Mouse (Mus musculus) heart, postnatal 4 days (tissue): ENCODE measurements around the gene Ubald2. TPM values are rescaled to one million over a fixed set of nuclear protein-coding genes. Genes with fewer than 3 reads are reported as not detected.
"Not testable (repeated sequence)": the region's sequence is repeated elsewhere in the genome, so short reads cannot be mapped to it uniquely, and the experiment has no call there.

Experiments used
- DNase-seq: peaks from one replicate; pipeline ENCODE4 v3.0.0; 2021
- total RNA-seq, 2 experiments: library from RNA; stranded (reverse); gene quantifications; 2 replicates each; pipeline ENCODE4 v1.2.3; 2021

The Ubald2 gene
- total RNA-seq, 2 experiments from 2014 or later, result 52.8 to 55.5 TPM

- DNase-seq, result peak; percentile 94
Measured at GRCm38 (mm10) chr11:116463833-116464232, 29.9 kb downstream of the Ubald2 start.

- DNase-seq, result no peak
Measured at GRCm38 (mm10) chr11:116466141-116466540, 32.2 kb downstream of the Ubald2 start, which contains the start of gene Qrich2. TSS of gene Qrich2 (minus strand) at chr11:116466241.

- DNase-seq, result not testable (repeated sequence)
Measured at GRCm38 (mm10) chr11:116468338-116468737, 34.4 kb downstream of the Ubald2 start.

GRCm38 (mm10) chr11:116470249-116470648 is 36.4 kb downstream of the Ubald2 start:
- DNase-seq, result no peak

GRCm38 (mm10) chr11:116470896-116471295 is 37.0 kb downstream of the Ubald2 start:
- DNase-seq, result peak; percentile 40

- peak; percentile 41 for DNase-seq
Measured at GRCm38 (mm10) chr11:116472275-116472674, 38.4 kb downstream of the Ubald2 start.

GRCm38 (mm10) chr11:116476041-116476440 is 42.1 kb downstream of the Ubald2 start:
- no peak for DNase-seq

- no peak for DNase-seq
Measured at GRCm38 (mm10) chr11:116476696-116477095, 42.8 kb downstream of the Ubald2 start.

- DNase-seq, result no peak
Measured at GRCm38 (mm10) chr11:116477160-116477759, 43.4 kb downstream of the Ubald2 start.

GRCm38 (mm10) chr11:116478978-116479377 is 45.1 kb downstream of the Ubald2 start:
- no peak for DNase-seq

- no peak for DNase-seq
Measured at GRCm38 (mm10) chr11:116479832-116480231, 45.9 kb downstream of the Ubald2 start.

- no peak for DNase-seq
Measured at GRCm38 (mm10) chr11:116480975-116481374, 47.1 kb downstream of the Ubald2 start.

GRCm38 (mm10) chr11:116481776-116482175 is 47.9 kb downstream of the Ubald2 start:
- no peak for DNase-seq

- no peak for DNase-seq
Measured at GRCm38 (mm10) chr11:116484261-116484660, 50.4 kb downstream of the Ubald2 start.

- DNase-seq, result no peak
Measured at GRCm38 (mm10) chr11:116488207-116488606, 54.3 kb downstream of the Ubald2 start.

Other genes with a start within 250 kb of the Ubald2 start
- 10 to 100 TPM; 32.7 to 39.6 TPM for gene Ten1, start 235.2 kb upstream of the Ubald2 start, total RNA-seq
- gene Acox1, start 235.0 kb upstream of the Ubald2 start, total RNA-seq, result 10 to 100 TPM; 70.3 to 73.3 TPM
- 1 to 10 TPM; 1.2 to 1.6 TPM for gene Evpl, start 196.0 kb upstream of the Ubald2 start, total RNA-seq
- 10 to 100 TPM; 60.5 to 61.7 TPM for gene Srp68, start 159.9 kb upstream of the Ubald2 start, total RNA-seq
- gene Galr2, start 153.2 kb upstream of the Ubald2 start, total RNA-seq, result not detected
- 10 to 100 TPM; 54.0 to 62.6 TPM for gene Exoc7, start 126.9 kb upstream of the Ubald2 start, total RNA-seq
- gene Foxj1, start 98.7 kb upstream of the Ubald2 start, total RNA-seq, result under 1 TPM in 1 of 2 experiments, not detected in 1; 0.23 TPM
- gene Rnf157, start 21.1 kb upstream of the Ubald2 start, total RNA-seq, result 10 to 100 TPM; 11.9 to 12.4 TPM
- gene Qrich2, start 32.1 kb downstream of the Ubald2 start, total RNA-seq, result under 1 TPM in 1 of 2 experiments, not detected in 1; 0.05 TPM
- gene Prpsap1, start 60.1 kb downstream of the Ubald2 start, total RNA-seq, result 10 to 100 TPM; 53.6 to 55.5 TPM
- gene Sphk1, start 96.8 kb downstream of the Ubald2 start, total RNA-seq, result 1 to 10 TPM; 4.6 to 5.1 TPM
- 10 to 100 TPM; 29.1 to 33.8 TPM for gene Ube2o, start 147.4 kb downstream of the Ubald2 start, total RNA-seq
- gene Aanat, start 152.3 kb downstream of the Ubald2 start, total RNA-seq, result not detected
- 10 to 100 TPM; 16.4 to 17.5 TPM for gene Rhbdf2, start 192.9 kb downstream of the Ubald2 start, total RNA-seq
- 1 to 10 TPM; 1.1 to 1.5 TPM for gene Prcd, start 219.4 kb downstream of the Ubald2 start, total RNA-seq
- gene Cygb, start 220.2 kb downstream of the Ubald2 start, total RNA-seq, result 10 to 100 TPM; 46.2 to 57.9 TPM